Mouse (Mus musculus) embryonic fibroblast, embryonic 13.5 days (primary cell): ENCODE measurements around the gene Podn. TPM values are rescaled to one million over a fixed set of nuclear protein-coding genes. Genes with fewer than 3 reads are reported as not detected.

ENCODE experiments used
- H3K27ac ChIP-seq: 2 replicates; pipeline ENCODE4 v1.5.1; 2012; ENCODE audit warnings: low read length, control low read depth, inconsistent platforms; ENCODE audit not compliant: insufficient read depth
- H3K4me1 ChIP-seq: 2 replicates; pipeline ENCODE4 v1.6.1; 2011; ENCODE audit warnings: low read length; ENCODE audit not compliant: control insufficient read depth, insufficient read depth
- H3K4me3 ChIP-seq: 2 replicates; pipeline ENCODE4 v1.5.1; 2011; ENCODE audit warnings: mild to moderate bottlenecking, control low read depth, low read length; ENCODE audit not compliant: insufficient read depth
- CTCF ChIP-seq: IDR thresholded peaks from 2 replicates; pipeline ENCODE4 v1.5.1; 2011; ENCODE audit warnings: mild to moderate bottlenecking, control low read depth, low read length, moderate library complexity, borderline replicate concordance; ENCODE audit not compliant: insufficient read depth
- POLR2A ChIP-seq: IDR thresholded peaks from 2 replicates; pipeline ENCODE4 v1.6.1; 2011; ENCODE audit warnings: low read depth, mild to moderate bottlenecking, control low read depth, low read length, moderate library complexity
- polyA plus RNA-seq: library from polyadenylated mRNA; stranded (reverse); fragments of >200 nt; gene quantifications from 2 replicates; pipeline ENCODE4 v1.2.4, GENCODE M21; 2011; ENCODE audit warnings: low read depth; ENCODE audit not compliant: missing spikeins, insufficient read length

The Podn gene
- polyA plus RNA-seq, 1 experiment = 134 TPM

GRCm38 (mm10) chr4:108117924-108118876 lies 22.0 kb upstream of the Podn start:
- peak overlapping the region; percentile 68 for H3K27ac ChIP-seq
- H3K4me1 ChIP-seq = no peaks in the 10 kb centered on the region
- peak overlapping the region; percentile 70 for H3K4me3 ChIP-seq
- TF ChIP-seq POLR2A (peak; percentile 93), CTCF (no peak)

- TF ChIP-seq CTCF (no peak), POLR2A (0 out of 2 replicates have a peak, but pooled peaks have one; percentile 11)
- no peaks in the 10 kb centered on the region for H3K4me1 ChIP-seq
- H3K27ac ChIP-seq = no peak overlapping the region
- no peak overlapping the region for H3K4me3 ChIP-seq
Observed at GRCm38 (mm10) chr4:108117488-108117887, 21.2 kb upstream of the Podn start.

GRCm38 (mm10) chr4:108116466-108116865 lies 20.2 kb upstream of the Podn start:
- no peak overlapping the region for H3K27ac ChIP-seq
- TF ChIP-seq POLR2A (no peak), CTCF (no peak)
- H3K4me1 ChIP-seq = no peaks in the 10 kb centered on the region
- no peak overlapping the region for H3K4me3 ChIP-seq

- H3K4me3 ChIP-seq = no peak overlapping the region
- no peaks in the 10 kb centered on the region for H3K4me1 ChIP-seq
- H3K27ac ChIP-seq = no peak overlapping the region
- TF ChIP-seq CTCF = no peak
Observed at GRCm38 (mm10) chr4:108110706-108111105, 14.5 kb upstream of the Podn start.

GRCm38 (mm10) chr4:108109728-108110127 lies 13.5 kb upstream of the Podn start:
- H3K4me3 ChIP-seq = no peak overlapping the region
- H3K27ac ChIP-seq = no peak overlapping the region
- TF ChIP-seq CTCF (no peak), POLR2A (no peak)
- no peaks in the 10 kb centered on the region for H3K4me1 ChIP-seq

GRCm38 (mm10) chr4:108092741-108093397 lies 3.4 kb downstream of the Podn start:
- no peaks in the 10 kb centered on the region for H3K4me1 ChIP-seq
- no peak overlapping the region for H3K27ac ChIP-seq
- TF ChIP-seq CTCF (no peak), POLR2A (no peak)
- H3K4me3 ChIP-seq = no peak overlapping the region

- Histone ChIP-seq H3K27ac (no peak overlapping the region), H3K4me1 (no peaks in the 10 kb centered on the region), H3K4me3 (no peak overlapping the region)
- TF ChIP-seq POLR2A = no peak
- no peak for TF ChIP-seq CTCF
Observed at GRCm38 (mm10) chr4:108083993-108084392, 12.3 kb downstream of the Podn start.

GRCm38 (mm10) chr4:108083032-108083735 lies 13.1 kb downstream of the Podn start:
- no peak overlapping the region for H3K4me3 ChIP-seq
- no peak for TF ChIP-seq POLR2A
- TF ChIP-seq CTCF = no peak
- H3K27ac ChIP-seq = no peak overlapping the region
- H3K4me1 ChIP-seq = no peaks in the 10 kb centered on the region

- H3K4me1 ChIP-seq = no peaks in the 10 kb centered on the region
- no peak for TF ChIP-seq CTCF
- H3K27ac ChIP-seq = no peak overlapping the region
- H3K4me3 ChIP-seq = no peak overlapping the region
Observed at GRCm38 (mm10) chr4:108082401-108082806, 13.8 kb downstream of the Podn start.

- H3K4me1 ChIP-seq = no peaks in the 10 kb centered on the region
- H3K4me3 ChIP-seq = no peak overlapping the region
- no peak overlapping the region for H3K27ac ChIP-seq
- TF ChIP-seq CTCF (no peak), POLR2A (no peak)
Observed at GRCm38 (mm10) chr4:108080876-108081275, 15.4 kb downstream of the Podn start.
